Mouse (Mus musculus) urinary bladder, postnatal 10 days (tissue): ENCODE measurements around the gene Traip.

Experiments used
- DNase-seq: peaks from one replicate; pipeline ENCODE4 v3.0.0; 2022; ENCODE audit warnings: low spot score

Traip gene

GRCm38 (mm10) chr9:107934146-107934545 is 15.8 kb upstream of the Traip start:
- DNase-seq = no peak

GRCm38 (mm10) chr9:107935374-107935773 is 14.6 kb upstream of the Traip start, which contains the start of gene Camkv:
TSS of gene Camkv (plus strand) at chr9:107935674.
- no peak for DNase-seq

- no peak for DNase-seq
Observed at GRCm38 (mm10) chr9:107935790-107936214, 14.1 kb upstream of the Traip start.

DNA sequence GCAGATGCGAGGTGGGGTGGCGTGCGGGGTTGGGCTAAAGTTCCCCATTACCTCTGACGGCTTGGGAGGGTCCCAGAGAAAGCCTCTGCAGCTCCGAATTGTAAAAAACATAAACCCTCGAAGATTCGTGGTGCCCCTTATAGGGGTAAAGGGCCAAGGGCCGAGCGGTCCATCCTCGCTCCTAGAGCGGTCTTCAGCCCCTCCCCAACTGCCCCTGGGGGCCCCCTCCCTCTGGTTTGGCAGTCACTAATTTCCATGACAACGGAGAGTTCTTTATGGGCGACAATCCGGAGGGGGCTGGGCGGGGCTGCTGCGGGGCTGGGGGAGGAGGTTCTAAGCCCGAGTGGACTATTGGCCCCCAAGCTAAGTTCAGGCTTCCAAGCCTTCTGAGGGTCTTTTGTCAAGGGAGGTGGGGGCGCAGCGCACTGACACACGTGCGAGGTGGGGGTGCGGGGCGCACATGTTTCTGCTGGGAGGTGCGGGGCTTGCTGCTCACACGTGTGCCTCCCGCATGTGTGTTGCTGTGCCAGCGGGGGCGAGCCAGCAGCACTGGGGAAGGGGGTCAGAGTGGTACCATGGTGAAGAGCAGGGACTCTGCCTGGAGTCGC is 13.6 kb upstream of the Traip start:
- DNase-seq = no peak

DNA sequence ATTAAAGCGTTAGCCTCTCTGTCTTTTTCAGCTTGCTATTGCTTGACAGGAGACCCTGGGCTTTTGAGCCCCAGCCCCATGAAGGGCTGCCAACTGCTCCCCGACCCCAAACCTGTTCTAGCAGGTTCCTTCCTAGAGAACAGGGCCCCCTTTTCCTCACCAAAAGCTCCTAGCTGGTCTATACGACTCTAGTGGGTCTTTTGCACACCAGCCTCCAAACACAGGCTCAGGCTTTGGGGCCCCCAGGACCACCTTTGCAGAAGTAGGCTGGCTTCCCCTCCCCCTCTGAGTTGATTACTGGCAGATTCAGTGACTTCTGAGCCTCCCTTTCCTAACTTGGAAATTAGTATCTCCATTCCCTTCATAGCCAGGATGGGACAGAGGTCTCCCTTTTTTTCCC is 13.1 kb upstream of the Traip start:
- no peak for DNase-seq

DNA sequence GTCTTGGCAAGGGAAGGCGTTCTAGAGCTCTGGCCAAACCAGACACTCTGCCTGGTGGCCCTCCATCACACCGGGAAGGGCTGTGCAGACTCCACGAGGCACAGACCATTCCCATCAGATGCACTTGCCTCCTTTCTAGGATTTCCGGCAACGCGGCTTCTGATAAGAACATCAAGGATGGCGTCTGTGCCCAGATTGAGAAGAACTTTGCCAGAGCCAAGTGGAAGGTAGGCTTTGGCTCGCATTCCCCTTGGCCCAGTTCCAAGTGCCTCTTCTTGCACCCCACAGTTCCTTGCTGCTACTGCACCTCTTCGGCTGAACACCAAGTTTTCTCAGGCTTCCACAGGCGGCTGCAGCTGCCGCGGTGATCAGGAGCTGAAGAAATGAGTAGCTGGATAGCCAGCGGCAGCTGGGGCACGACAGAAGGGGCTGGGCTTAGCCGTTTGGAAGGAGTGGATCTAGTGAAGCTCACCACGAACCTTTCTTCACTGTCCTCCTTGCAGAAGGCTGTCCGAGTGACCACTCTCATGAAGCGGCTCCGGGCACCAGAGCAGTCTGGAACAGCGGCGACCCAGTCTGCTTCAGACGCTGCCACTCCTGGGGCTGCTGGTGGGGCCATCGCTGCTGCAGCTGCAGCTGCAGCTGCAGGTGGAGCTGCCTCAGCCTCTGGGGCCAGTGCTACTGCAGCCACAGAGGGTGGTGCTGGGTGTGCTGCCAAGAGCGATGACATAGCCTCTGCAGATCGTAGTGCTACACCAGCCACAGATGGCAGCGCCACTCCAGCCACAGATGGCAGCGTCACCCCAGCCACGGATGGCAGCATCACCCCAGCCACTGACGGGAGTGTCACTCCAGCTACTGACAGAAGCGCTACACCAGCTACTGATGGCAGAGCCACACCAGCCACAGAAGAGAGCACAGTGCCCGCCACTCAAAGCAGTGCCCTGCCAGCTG is 2.4 kb upstream of the Traip start:
- DNase-seq = no peak

- no peak for DNase-seq
Observed at GRCm38 (mm10) chr9:107949184-107949921, 583 bp upstream of the Traip start.

- peak; percentile 70 for DNase-seq
Observed at GRCm38 (mm10) chr9:107950460-107951355, 772 bp downstream of the Traip start.

- no peak for DNase-seq
Observed at GRCm38 (mm10) chr9:107955613-107956289, 5.8 kb downstream of the Traip start.

GRCm38 (mm10) chr9:107957141-107957540 is 7.2 kb downstream of the Traip start:
- DNase-seq = no peak

DNA sequence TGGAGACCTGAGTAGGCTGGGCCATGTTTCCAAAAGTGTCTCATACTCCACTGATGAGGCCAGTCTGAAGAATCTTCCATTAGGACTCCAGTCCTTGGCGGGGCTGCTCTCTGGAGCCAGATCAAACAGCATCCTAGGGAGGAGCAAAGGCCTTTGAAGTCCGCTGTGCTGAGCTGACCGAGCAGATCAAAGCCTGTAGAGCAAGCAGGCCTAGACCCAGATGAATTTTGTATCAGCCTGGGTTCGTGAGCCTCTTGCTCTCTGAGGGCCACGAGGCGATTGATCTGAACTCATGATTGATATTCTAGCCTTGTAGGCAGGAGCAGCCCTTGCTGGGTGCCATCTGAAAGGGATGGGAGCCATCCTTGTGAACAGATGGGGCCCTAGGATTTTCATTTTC is 10.0 kb downstream of the Traip start:
- no peak for DNase-seq

DNA sequence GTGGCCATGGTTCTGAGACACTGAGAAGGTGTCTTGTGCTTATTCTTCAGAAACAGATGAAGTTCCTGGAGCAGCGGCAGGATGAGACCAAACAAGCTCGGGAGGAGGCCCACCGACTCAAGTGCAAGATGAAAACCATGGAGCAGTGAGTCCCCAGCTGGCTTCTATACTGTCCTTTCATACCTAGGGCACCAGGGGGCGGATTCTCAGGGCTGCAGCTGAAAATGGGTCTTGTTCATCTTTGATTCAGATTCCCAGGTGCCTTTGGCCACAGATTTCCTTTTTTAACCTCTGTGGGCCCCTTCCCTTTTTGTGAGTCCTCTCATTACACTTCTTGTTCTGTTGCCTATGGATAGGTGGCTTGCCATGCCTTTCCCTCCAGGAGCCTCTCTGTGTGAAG is 11.0 kb downstream of the Traip start:
- DNase-seq = no peak

GRCm38 (mm10) chr9:107961351-107961762 is 11.4 kb downstream of the Traip start:
- DNase-seq = no peak

GRCm38 (mm10) chr9:107961881-107962280 is 11.9 kb downstream of the Traip start:
- DNase-seq = no peak

DNA sequence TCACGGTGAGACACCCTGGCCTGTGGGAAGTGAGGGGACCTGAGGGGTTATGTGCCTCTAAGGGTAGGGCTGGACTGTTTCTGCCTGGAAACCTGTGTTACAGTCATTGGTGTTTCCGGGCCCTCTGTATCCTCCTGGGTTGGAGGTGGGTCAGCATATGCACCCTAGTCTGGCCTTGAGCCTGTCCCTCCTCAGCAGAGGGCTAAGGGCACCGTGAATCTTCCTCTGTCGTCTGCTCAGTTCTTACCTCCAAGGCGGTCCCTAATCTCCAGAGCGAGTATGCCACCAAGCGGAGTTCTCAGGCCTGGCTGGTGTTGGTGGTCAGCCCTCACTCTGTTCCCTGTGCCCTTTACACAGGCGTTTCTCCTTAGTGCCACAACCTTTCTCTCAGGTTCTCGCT is 13.0 kb downstream of the Traip start:
- DNase-seq = no peak

GRCm38 (mm10) chr9:107963700-107964099 is 13.8 kb downstream of the Traip start:
- DNase-seq = no peak

DNA sequence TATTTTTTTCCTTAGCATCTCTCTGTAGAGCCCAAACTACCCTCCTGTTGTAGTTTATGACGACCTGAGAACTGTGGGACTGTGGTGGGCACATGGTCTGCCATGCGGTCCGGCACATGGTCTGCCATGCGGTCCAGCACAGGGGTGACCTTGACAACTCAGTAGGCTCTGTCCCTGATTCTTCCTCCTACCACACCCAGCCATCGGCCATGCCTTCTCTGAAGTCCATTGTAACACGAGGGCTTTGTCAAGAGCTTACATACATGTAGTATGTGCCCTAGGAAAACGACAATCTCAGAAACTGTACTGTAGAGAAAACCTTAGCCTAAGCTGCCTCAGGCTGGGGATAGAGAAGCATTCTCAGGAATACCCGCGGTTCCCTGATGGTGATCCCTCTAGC is 14.7 kb downstream of the Traip start:
- no peak for DNase-seq

- DNase-seq = no peak
Observed at GRCm38 (mm10) chr9:107966676-107967075, 16.7 kb downstream of the Traip start.

DNA sequence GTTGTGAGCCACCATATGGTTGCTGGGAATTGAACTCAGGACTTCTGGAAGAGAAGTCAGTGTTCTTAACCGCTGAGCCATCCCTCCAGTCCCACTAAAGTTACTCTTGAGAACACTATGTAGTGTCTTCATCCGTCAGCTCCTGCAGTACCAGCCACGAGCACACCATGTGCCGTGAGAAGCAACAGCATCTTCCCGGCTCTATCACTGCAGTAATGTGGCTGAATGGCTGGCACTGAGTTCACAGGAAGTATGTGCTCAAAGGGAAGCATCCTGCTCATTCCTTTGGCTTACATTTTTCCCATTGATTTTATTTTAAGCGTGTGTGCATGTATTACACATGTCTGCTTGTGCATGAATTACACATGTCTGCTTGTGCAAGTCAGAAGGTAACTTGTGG is 17.5 kb downstream of the Traip start:
- no peak for DNase-seq

- no peak for DNase-seq
Observed at GRCm38 (mm10) chr9:107968531-107968930, 18.6 kb downstream of the Traip start.

- no peak for DNase-seq
Observed at GRCm38 (mm10) chr9:107970311-107970710, 20.4 kb downstream of the Traip start.
